Mouse (Mus musculus): ENCODE data around the gene Dip2c.

DNA sequence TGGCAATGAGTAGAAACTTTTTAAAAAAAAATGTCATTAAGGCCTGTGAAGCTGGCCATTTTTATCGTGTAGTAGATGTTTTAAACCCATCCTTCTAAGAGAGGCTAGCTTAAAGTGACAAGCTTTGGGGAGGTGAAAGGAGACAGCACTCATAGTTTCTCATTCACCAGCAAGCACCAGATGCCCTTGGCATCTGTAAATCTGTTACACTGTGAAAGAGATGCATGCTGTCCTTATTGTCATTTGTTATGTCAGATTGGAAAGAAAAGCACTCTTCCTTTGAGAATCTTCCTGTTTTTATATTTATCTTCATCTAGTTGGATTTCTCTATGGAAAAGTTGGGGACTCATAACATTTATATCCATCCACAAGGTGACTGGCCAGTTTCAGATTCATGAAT lies 119.0 kb downstream of the Dip2c start:
- TF ChIP-seq CTCF (IDR thresholded peaks at IDR 0.05; ENCODE audit: extremely low read depth, insufficient read depth, low read length) (no peak), POLR2A (IDR thresholded peaks at IDR 0.05; ENCODE audit: extremely low read depth, insufficient read depth, low read length) (no peak)

Data from cortical plate, adult 2 months (tissue).